Mouse (Mus musculus): ENCODE measurements around the gene Rapgef4. TPM values are rescaled to one million over a fixed set of nuclear protein-coding genes. Genes with fewer than 3 reads are reported as not detected.

Gene Rapgef4
- polyA plus RNA-seq, 1 experiment from 2014 or later: 3.6 TPM

DNA sequence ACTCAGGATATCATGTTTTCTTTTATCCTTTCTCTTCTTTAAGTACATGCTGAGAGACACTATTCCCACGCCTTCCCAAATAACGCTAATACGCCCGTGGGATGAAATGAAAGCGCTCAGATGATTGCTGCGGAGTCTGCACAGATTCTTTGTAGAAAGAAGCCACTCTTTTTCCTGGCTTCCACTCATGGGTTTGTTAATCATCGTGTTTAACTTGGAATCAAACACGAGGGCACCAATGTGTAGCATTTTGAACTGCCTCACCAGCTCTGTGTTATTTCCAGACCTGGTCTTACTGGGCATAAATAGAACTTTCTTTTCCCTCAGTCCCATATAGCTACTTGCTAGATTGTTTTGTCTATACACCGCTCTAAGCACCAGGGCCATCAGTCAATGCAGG is 162.4 kb downstream of the Rapgef4 start:
- Histone ChIP-seq H3K4me1 (replicated peaks; ENCODE audit: control insufficient read depth, insufficient read depth) (no peaks in the 10 kb centered on the region), H3K27me3 (ENCODE audit: control insufficient read depth, insufficient read depth, low read length) (no peaks in the 10 kb centered on the region), H3K4me2 (replicated peaks; ENCODE audit: low read depth) (no peak overlapping the region), H3K9me3 (ENCODE audit: control insufficient read depth, low read length) (no peaks in the 10 kb centered on the region), H3K4me3 (ENCODE audit: low read depth, low read length) (no peak overlapping the region), H3K27ac (replicated peaks) (no peak overlapping the region), H3K9ac (ENCODE audit: low read length) (no peak overlapping the region), H3K36me3 (ENCODE audit: control insufficient read depth, insufficient read depth, low read length) (no peaks in the 10 kb centered on the region)
- TF ChIP-seq EP300 (optimal IDR thresholded peaks at IDR 0.05) (no peak), CTCF (IDR thresholded peaks at IDR 0.05; ENCODE audit: low read depth) (no peak)
- no peak for DNase-seq (ENCODE audit: low spot score)
- ATAC-seq (ENCODE audit: low FRiP score, low TSS enrichment): no peak
- 77% methylated on average over 9 of the region's 9 CpGs for WGBS

DNA sequence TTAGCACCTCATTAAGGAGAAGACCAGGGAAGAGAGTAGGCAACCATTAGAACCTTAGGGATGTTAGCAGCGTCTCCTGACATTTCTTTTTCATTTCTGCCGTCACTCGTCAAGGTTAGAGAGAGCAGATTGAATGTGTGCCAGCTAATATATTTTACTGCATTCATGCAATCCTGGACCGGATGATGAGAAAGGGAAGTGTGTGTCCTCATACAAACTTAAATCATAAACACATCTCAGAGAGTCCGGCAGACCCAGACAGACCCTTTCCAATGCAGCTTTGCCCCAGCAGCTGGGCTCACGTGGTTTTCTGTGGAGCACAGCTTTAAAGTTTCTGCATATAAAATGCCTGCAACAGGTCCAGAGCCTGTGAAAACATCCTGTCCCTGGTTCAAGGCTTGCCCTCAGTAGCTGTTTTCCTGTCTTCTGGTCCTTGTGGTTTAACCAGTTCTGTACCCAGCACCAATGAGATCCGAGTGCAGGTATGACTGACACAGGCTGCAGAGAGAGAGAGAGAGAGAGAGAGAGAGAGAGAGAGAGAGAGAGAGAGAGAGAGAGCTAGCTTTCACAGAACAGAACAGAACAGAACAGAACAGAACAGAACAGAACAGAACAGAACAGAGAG is 163.6 kb downstream of the Rapgef4 start:
- H3K27ac ChIP-seq (replicated peaks): no peak overlapping the region
- no peaks in the 10 kb centered on the region for H3K4me1 ChIP-seq (replicated peaks; ENCODE audit: control insufficient read depth, insufficient read depth)
- ATAC-seq (ENCODE audit: low FRiP score, low TSS enrichment) (no peak), DNase-seq (ENCODE audit: low spot score) (no peak)
- H3K36me3 ChIP-seq (ENCODE audit: control insufficient read depth, insufficient read depth, low read length): no peaks in the 10 kb centered on the region
- no peaks in the 10 kb centered on the region for H3K9me3 ChIP-seq (ENCODE audit: control insufficient read depth, low read length)
- no peak overlapping the region for H3K9ac ChIP-seq (ENCODE audit: low read length)
- no peak for TF ChIP-seq EP300 (optimal IDR thresholded peaks at IDR 0.05)
- H3K4me2 ChIP-seq (replicated peaks; ENCODE audit: low read depth): no peak overlapping the region
- H3K27me3 ChIP-seq (ENCODE audit: control insufficient read depth, insufficient read depth, low read length): no peaks in the 10 kb centered on the region
- WGBS: 60% methylated on average over 7 of the region's 7 CpGs
- no peak overlapping the region for H3K4me3 ChIP-seq (ENCODE audit: low read depth, low read length)

DNA sequence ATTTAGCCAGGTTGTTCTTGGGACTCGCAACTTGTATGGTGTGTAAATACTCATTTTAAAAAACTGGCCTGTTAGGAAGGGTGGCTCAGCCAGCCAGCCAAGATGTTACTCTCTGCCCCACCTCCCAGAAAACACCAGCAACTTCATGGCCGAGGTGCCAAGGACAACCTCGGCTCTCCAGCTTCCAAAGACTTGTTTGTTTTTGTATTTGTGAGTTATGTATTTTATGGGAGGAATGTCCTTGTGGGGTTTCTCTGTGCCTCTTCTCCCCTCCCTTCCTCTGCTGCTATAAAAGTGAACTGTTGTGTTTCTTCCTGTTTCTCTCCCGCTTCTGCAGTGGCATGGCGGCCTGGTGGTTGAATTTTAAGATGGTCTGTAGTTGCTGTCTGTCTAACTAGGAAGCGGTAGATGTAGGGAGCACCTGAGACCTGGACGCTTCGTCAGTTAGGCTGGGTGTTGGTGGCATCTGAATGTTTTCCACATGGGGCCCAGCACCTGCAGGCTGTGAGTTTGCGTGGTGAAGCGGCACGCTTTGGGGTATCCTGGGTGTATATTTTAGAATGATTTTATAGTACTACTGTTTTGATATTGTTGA is 164.3 kb downstream of the Rapgef4 start:
- 75% methylated on average over 11 of the region's 11 CpGs for WGBS
- no peak for TF ChIP-seq CTCF (IDR thresholded peaks at IDR 0.05; ENCODE audit: low read depth)
- H3K27ac ChIP-seq (replicated peaks): no peak overlapping the region
- H3K27me3 ChIP-seq (ENCODE audit: control insufficient read depth, insufficient read depth, low read length): no peaks in the 10 kb centered on the region
- H3K4me3 ChIP-seq (ENCODE audit: low read depth, low read length): no peak overlapping the region
- H3K4me1 ChIP-seq (replicated peaks; ENCODE audit: control insufficient read depth, insufficient read depth): no peaks in the 10 kb centered on the region
- H3K4me2 ChIP-seq (replicated peaks; ENCODE audit: low read depth): no peak overlapping the region
- no peak for ATAC-seq (ENCODE audit: low FRiP score, low TSS enrichment)
- no peak overlapping the region for H3K9ac ChIP-seq (ENCODE audit: low read length)
- H3K36me3 ChIP-seq (ENCODE audit: control insufficient read depth, insufficient read depth, low read length): no peaks in the 10 kb centered on the region
- H3K9me3 ChIP-seq (ENCODE audit: control insufficient read depth, low read length): no peaks in the 10 kb centered on the region
- DNase-seq (ENCODE audit: low spot score): no peak

DNA sequence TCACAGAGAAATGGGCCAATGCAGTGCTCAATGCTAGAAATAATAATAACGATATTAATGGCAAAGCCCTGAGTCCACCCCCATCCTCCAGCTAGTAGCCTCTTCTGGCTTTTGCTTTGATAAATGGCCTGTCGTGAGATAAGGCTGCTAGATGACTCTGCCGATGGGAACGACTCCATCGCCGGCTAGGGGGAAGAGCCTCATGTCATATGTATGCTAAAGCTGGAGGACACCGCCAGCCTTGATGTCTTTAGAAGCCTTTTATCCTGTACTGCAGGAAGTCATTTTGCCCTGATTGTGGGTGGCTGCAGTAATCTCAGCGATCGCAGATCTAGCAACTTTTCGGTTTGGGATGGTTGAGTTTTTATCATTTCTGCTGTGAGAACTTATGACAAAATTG is 165.0 kb downstream of the Rapgef4 start:
- no peaks in the 10 kb centered on the region for H3K36me3 ChIP-seq (ENCODE audit: control insufficient read depth, insufficient read depth, low read length)
- no peak for ATAC-seq (ENCODE audit: low FRiP score, low TSS enrichment)
- no peak for DNase-seq (ENCODE audit: low spot score)
- no peaks in the 10 kb centered on the region for H3K9me3 ChIP-seq (ENCODE audit: control insufficient read depth, low read length)
- WGBS: 54% methylated on average over 10 of the region's 10 CpGs
- H3K27me3 ChIP-seq (ENCODE audit: control insufficient read depth, insufficient read depth, low read length): no peaks in the 10 kb centered on the region
- no peak overlapping the region for H3K9ac ChIP-seq (ENCODE audit: low read length)
- no peak overlapping the region for H3K4me3 ChIP-seq (ENCODE audit: low read depth, low read length)
- TF ChIP-seq CTCF (IDR thresholded peaks at IDR 0.05; ENCODE audit: low read depth) (no peak), EP300 (optimal IDR thresholded peaks at IDR 0.05) (no peak)
- H3K4me1 ChIP-seq (replicated peaks; ENCODE audit: control insufficient read depth, insufficient read depth): no peaks in the 10 kb centered on the region
- H3K4me2 ChIP-seq (replicated peaks; ENCODE audit: low read depth): no peak overlapping the region
- no peak overlapping the region for H3K27ac ChIP-seq (replicated peaks)

DNA sequence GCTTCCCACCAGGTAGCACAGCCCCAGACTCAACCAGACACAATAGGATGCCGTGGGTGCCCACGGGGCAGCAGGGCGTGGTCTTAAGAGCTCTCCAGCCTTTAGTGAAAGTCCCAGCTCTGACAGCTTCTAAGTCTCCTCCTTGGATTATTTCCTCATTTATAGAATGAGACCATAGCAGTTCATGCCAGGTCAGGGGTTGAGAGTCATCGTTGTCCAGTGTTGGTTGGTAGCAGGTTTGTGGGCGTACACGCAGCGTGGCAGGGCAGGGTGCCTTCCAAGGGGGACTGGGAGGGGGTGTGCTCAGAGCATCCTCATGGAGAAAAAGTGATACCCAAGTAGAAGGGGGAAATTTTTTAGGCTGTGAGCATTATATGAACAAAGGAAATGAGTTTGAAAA is 166.2 kb downstream of the Rapgef4 start:
- 74% methylated on average over 7 of the region's 7 CpGs for whole genome bisulfite sequencing
- H3K4me1 ChIP-seq (replicated peaks; ENCODE audit: control insufficient read depth, insufficient read depth): no peaks in the 10 kb centered on the region
- no peak for TF ChIP-seq EP300 (optimal IDR thresholded peaks at IDR 0.05)
- TF ChIP-seq CTCF (IDR thresholded peaks at IDR 0.05; ENCODE audit: low read depth): no peak

DNA sequence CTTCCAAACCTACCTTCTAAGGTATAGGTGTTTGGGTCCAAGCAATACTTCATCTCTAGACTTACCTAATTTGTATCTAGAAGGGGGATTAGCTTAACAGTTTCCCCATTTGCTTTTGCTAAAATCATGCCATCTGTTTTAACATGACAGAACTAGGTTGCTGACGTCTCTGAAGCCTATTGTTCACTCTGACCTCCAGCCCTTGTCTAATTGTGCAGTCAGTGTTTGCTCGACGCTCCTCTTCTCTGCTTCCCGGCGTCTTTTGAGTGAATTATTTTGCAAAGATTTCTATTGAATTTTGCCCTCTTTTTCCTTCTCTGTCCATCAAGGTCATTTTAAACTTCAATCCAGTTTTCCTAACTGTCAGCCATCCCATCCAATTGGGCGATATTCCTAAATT is 166.7 kb downstream of the Rapgef4 start:
- no peak overlapping the region for H3K9ac ChIP-seq (ENCODE audit: low read length)
- H3K4me2 ChIP-seq (replicated peaks; ENCODE audit: low read depth): no peak overlapping the region
- H3K27me3 ChIP-seq (ENCODE audit: control insufficient read depth, insufficient read depth, low read length): no peaks in the 10 kb centered on the region
- no peak overlapping the region for H3K27ac ChIP-seq (replicated peaks)
- ATAC-seq (ENCODE audit: low FRiP score, low TSS enrichment): no peak
- no peaks in the 10 kb centered on the region for H3K4me1 ChIP-seq (replicated peaks; ENCODE audit: control insufficient read depth, insufficient read depth)
- H3K4me3 ChIP-seq (ENCODE audit: low read depth, low read length): no peak overlapping the region
- 64% methylated on average over 6 of the region's 6 CpGs for WGBS
- H3K36me3 ChIP-seq (ENCODE audit: control insufficient read depth, insufficient read depth, low read length): no peaks in the 10 kb centered on the region
- DNase-seq (ENCODE audit: low spot score): no peak
- TF ChIP-seq CTCF (IDR thresholded peaks at IDR 0.05; ENCODE audit: low read depth) (no peak), EP300 (optimal IDR thresholded peaks at IDR 0.05) (no peak)
- no peaks in the 10 kb centered on the region for H3K9me3 ChIP-seq (ENCODE audit: control insufficient read depth, low read length)

More for the DNA sequence above, 166.2 kb downstream of the Rapgef4 start:
- ATAC-seq (ENCODE audit: low FRiP score, low TSS enrichment) (no peak), DNase-seq (ENCODE audit: low spot score) (no peak)
- H3K4me2 ChIP-seq (replicated peaks; ENCODE audit: low read depth): no peak overlapping the region
- no peaks in the 10 kb centered on the region for H3K9me3 ChIP-seq (ENCODE audit: control insufficient read depth, low read length)
- no peaks in the 10 kb centered on the region for H3K27me3 ChIP-seq (ENCODE audit: control insufficient read depth, insufficient read depth, low read length)
- no peak overlapping the region for H3K27ac ChIP-seq (replicated peaks)
- H3K36me3 ChIP-seq (ENCODE audit: control insufficient read depth, insufficient read depth, low read length): no peaks in the 10 kb centered on the region
- H3K4me3 ChIP-seq (ENCODE audit: low read depth, low read length): no peak overlapping the region
- H3K9ac ChIP-seq (ENCODE audit: low read length): no peak overlapping the region

All from stomach, postnatal 0 days (tissue).